Mouse (Mus musculus): Measurements from ENCODE around the gene Lmntd1.

Gene Lmntd1

DNA sequence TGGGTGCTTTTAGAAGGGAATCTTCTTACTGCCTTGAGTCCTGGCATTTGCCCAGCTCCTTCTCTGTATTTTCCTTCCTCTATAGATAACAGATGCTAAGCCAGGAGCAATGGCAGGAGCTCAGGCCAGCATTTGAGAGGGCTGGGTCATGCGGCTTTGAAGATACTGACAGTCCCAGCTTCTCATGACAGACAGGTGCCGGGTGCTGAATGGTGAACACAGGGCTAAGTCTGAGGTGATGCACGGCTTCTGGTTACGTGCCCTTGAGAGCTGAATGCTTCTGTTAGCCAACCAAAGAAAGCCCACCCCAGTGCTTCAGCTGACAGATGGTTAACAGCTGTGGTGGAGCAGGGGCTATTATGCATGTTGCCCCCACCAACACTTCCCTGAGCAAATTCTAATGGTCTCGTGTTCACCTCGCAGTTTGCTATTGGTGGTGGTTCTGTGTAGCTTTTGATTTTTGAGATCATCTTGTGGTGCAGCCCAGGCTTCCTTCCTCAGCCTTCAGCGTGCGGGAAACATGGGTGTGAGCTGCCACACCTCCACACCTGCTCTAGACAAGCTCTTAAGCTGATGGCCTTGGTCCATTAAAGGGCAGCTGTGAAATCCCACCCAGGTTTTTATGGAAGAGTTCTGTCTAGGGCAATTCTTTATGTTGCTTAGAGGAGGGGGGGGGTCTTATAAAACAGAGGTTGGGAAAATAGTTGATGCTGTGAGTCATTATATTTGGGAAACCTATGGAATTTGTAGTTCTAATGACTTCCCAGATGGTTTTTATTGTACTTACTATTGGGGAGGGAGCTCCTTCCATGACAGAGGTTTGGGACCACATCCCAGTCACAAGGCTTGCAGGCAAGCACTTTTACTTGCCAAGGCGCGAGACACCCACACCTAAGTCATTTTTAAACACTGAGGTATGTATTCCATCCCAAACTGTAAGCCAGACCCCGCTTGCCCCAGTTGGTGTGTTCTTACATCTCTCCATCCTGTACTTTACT is 181.1 kb downstream of the Lmntd1 start:
- DNase-seq = no peak

DNA sequence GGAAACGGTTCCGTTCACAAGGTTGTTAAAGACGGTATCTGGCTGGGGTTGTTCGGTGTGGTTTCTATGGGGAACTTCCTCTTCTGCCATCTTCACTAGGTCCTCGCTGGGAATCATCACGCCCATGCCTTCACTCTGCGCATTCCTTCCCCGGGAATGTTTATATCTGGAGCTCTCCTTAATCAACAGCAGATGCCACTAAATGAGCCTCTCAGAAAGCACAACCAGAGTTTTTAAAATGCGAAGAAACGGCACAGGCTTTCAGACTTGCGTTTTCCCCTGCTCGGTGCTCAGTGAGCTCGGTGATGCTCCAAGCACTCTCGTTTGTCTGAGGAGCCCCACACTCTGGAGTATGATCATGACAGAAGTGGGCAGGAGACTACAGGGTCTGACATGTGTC is 182.4 kb downstream of the Lmntd1 start:
- no peak for DNase-seq

DNA sequence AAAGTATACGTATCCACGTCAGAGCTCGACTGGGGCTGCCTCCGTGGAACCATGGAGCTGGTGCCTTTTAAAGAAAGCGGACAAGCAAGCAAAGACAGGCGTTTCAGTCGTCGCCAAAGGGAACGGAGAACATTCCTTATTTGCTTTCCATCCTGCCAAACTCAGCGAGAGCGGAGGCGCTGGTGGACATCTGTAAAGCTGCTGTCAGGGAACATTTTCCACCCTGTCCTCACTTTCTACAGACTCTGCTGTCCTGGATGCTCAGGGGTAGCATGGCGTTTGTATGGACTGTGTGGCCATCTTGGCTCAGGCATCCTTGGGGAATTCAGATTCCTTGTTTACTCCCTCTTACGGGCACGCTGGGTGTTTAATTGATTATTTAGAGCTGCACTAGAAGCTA is 186.7 kb downstream of the Lmntd1 start:
- DNase-seq = no peak

DNA sequence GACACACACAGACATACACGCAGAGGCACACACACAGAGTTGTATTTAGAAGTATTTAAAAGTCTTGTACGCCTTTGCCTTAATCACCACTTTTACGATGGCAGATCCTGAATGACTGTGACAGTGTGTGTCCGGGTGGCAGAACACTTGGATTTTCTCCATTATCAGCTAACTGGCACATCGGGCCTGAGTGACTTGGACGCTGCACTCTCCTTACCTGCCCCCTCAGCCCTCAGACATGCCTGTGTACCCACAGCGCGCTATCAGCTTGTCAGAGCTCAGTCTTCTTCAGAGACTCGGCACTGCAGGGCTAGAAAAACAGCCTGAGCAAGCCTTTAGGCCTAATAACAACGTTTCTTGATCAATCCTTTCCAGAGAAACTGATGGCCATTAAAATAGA is 187.6 kb downstream of the Lmntd1 start:
- DNase-seq = no peak

DNA sequence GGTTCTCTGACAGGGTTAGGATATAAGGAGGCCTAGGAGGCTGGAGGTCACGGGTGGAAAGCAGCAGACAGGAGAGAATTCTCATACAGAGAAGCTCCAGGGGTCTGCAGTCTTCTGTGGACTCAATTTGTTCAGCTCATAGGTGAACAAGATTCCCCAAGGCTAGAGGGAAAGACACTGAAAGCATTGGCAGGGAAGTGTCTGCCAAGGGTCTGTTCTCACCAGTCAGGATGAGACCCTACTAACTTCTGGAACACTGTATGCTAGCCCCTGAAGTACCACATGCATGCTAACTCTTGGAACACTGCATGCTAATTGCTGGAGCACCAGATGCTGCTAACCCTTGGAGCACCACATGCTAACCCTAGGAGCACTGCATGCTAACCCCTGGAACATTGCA is 190.0 kb downstream of the Lmntd1 start:
- no peak for DNase-seq

DNA sequence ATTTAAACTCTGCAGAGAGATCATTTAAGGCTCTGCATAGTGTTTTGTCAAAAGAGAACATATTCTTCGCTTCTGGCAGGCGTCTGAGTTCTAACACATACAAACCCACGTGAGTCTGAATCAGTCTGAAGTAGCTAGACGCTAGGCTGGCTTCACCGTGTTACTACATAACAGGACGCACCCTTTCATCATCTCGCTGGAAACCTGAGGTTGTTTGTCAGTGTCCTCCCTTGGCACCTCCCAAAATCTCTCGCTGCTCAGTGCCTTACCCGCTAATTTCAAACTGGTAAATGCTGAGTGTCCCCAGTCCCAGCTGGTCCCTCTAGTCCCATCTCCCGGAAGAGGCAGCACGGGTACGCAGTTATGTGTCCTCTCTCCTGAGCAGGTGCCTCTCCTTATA is 190.6 kb downstream of the Lmntd1 start:
- no peak for DNase-seq

DNA sequence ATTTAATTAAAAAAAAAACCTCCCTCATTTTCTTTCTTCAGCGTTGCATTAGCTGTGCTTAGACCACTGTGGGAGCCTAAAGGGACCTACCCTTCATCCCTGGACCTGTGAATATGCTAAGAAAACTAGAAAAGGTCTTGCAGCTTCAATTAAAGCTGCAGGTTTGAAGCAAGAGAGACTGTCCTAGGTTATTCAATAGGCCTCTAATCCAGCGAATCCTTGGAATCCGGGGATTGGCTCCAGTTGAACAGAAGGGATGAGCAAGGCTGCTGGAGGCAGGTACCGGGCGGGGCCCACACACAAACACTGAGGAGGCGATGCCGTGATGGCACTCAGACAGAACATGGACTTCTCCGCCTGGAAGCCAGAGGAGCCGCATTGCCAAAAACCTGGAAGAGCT is 192.5 kb downstream of the Lmntd1 start:
- no peak for DNase-seq

DNA sequence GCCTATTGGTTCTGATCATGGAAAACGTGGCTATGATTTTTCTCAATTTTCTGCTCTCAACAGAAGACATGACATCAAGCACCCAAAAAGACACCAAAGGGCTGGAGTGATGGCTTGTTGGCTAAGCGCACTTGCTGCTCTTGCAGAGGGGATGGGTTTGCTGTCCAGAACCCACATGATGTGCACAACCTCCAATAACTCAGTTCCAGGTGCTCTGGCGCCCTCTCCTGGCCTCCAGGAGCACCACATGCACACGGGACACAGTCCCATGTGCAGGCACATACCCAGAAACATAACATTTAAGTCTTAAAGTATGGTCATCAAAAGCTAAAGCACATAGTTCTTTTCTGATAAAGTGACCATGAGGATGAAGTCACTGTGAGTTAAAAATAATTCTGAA is 193.7 kb downstream of the Lmntd1 start:
- no peak for DNase-seq

DNA sequence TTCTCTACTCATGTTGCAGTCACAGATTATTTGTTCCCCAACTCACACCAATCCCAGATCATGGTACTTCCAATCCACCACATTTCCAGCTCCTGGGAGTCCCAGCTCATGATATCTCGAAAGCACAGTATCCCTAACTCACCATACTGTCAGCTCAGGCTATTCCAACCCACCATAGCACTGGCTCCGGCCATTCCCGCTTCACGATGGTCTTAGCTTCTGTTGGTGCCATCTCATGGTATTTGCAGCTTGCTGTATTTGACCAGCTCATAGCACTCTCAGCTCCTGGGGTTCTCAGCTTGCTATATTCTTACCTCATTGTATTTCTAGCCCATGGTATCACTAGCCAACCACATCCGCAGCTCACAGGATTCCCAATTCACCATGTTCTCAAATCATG is 195.3 kb downstream of the Lmntd1 start:
- no peak for DNase-seq

DNA sequence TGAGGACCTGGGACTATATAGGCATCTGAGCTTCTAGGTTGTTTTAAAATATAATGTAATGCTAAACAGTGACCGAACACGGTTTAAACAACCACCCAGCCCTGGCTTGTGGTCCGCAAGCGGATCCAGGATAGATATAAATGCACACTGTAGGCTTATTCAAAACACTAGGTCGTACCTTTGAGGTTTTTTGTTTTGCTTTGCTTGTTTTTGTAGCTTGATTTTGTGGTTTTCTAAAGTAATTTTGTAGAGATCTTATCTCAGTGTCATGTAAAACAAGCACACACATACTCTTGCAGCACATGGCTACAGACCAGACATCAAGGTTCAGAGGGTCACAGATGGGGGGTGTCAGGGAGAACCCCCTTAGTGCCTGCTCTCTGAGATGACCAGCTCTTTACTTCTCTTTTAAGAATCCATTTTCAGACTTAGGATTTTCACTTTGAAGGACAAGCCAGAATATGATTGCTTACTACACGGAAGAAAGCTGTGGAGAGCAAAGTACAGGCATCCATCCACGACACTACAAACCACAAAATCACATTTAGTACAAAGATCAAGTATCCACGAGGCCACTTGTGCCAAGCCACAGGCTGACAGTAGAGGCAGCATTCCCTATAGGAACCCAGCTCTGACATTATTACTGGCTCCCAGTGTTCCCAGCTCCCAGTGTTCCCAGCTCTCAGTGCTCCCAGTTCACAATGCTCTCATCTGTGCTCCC is 196.2 kb downstream of the Lmntd1 start:
- DNase-seq = no peak

DNA sequence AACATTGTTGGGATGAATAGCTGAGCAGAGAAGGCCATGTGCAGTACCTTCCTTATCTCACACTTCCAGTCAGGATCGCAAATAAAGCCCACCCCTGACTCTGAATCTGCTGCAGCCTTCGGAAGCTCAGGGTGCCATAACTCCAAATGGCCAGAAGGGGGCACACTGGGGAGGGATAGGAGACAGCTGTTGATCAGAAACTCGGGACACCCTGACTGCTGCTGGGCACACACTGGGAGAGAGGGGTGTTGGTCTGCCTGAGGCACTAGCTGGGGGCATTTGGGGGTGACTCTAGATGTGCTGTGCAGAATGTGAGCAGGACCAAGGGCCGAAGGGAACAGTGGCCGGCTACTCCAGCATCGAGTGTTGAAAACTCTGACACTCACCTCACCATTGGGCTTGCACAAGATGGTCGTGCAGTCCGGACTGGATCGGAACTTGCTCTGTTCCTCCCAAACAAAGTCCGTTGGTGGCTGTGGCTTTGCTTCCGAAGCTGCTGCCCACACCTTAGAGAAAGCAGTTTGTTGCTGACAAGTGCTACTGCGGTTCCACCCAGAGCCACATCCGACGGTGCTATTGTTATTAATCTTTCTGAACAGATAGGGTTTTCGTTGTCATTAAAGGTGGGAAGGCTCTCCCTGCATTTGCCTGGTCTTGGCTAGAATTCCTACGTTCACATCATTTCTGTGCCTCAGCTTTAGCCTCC is 197.0 kb downstream of the Lmntd1 start:
- DNase-seq = no peak

DNA sequence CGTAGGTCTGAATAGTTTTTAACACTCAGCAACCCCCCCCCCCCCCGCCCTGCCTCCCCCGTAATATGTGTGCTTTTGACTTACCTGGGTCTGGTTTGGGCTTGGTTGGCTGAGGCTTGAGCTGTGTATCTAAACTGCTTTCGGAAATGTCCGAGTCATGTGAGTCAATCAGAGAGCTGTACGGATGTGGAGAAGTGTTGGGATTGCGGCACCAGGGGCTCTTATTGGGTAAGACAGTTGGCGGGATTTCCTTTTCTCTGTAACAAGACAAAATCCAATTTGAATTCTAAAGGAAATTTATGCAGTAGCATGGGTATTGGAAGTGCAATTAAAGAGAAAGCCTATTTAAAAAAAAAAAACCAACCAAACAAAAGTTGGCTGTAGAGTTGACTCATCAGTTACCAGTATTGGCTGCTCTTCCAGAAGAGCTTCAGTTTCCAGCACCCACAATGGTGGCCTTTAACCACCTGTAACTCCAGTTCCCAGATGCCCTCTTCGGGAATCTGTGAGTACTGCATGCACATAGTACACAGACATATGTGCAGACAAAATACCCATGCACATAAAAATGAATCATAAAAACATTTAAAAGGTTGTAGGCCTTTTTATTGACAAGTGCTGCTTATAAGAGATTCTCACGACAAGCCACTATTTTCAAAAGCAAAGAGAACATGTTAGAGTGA is 209.6 kb downstream of the Lmntd1 start:
- no peak for DNase-seq

DNA sequence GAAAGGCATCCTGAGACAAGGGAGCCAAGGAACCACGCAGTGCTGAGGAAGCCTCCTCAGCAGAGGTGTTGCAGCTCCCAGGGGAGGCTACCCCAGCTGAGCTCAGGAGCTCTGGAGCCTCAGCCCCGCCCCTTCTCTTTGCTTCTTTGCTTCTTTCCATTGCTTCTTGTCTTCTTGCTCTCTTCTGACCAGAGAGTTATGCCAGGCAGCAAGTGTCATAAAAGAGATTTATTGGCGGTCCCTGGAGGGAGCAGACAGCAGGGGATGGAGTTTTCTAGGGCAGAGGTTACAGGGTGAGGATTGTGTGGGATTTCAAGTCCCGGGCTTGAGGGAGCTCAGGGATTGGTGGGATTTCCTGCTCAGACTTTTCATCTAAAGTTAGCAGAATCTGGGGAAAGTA is 213.0 kb downstream of the Lmntd1 start:
- no peak for DNase-seq

DNA sequence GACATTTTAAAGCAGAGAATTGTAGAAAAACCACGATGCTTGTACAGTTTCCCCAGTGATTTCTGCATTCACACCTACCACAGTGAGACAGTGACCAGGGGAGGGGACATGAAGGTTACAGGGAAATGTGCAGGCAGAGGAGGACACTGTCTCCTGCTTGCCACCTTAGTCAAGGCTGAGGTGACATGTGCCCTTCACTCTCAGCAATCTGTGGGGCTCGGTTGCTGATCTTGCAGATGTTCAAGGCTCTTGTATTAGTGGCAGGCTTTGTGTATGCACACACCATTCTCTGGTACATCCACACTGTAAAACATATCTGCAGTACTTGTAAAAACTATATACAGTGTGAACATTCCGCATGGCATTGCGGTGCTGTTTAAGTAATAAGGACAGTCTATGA is 216.2 kb downstream of the Lmntd1 start:
- DNase-seq = no peak

DNA sequence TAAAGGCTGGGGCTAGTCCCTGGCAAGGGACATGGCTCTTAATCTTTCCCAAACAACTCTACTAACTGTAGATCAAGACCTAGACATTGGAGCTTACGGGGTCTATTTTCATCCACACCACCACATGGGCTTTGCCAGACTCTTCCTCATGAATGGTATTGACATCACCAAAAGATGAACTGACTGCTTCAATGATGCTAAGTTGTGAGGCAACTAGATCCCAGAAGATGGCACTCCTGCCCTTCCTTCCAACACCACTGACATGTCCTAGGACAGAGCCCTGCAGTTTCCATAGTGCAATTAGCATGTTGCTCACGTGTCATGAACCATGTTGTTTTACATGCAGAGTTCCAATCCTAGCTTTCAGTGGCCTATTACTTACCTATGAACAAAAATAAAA is 217.6 kb downstream of the Lmntd1 start:
- no peak for DNase-seq

DNA sequence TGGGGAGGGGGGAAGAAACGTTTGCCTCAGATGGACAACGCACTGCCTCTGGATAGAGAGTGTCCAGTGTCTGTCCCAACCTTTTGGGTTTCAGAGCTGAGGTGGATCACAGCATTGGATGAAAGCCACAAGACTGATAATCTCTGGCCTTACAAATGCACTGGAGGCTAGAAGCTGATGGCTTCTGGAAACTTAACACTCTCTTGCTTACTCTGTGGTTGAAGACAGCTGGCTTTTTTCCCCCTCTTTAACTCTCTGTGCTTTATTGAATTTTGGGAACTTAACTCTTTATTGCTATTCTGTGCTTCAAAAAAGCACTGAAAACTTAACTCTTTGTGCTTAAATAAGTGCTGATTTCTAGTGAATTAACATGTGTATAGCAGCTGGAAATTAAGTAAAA is 223.7 kb downstream of the Lmntd1 start:
- no peak for DNase-seq

DNA sequence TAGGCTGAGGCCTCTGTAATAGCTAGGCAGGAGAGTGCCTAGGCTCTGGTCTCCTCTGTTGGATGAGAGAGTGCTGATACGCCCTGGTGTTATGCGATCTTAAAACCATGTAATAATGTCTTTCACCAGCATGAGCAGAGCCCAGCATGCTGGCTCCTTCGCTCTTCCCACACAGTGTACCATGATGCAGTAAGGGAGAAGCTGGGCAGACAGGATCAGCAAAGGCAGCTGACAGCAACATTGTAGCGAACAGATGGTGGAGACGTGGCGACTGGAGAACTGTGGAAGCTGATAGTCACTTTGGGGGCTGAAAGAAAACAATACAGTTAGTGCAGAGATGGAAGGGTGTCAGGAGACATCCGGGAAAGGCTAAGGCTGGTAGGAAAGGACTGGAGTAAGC is 224.2 kb downstream of the Lmntd1 start:
- DNase-seq = no peak

DNA sequence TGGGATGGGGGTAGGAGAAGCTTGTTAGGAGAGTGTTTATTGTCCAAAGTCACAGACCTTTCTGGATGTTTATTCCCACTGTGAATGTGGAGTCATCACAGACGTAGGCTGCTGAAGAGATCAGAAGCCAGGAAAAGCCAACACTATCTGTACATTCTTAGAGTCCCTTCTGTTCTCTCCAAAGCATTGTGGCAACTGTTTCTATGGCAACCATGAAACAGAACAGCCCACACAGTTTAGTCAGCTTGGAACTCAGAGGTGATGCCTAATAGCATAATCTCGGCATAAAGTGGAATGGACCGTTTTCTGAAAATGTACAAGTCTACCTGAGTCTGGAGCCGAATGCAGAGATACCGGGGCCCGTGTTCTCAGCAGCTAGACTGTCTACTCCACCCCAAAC is 226.7 kb downstream of the Lmntd1 start:
- no peak for DNase-seq

DNA sequence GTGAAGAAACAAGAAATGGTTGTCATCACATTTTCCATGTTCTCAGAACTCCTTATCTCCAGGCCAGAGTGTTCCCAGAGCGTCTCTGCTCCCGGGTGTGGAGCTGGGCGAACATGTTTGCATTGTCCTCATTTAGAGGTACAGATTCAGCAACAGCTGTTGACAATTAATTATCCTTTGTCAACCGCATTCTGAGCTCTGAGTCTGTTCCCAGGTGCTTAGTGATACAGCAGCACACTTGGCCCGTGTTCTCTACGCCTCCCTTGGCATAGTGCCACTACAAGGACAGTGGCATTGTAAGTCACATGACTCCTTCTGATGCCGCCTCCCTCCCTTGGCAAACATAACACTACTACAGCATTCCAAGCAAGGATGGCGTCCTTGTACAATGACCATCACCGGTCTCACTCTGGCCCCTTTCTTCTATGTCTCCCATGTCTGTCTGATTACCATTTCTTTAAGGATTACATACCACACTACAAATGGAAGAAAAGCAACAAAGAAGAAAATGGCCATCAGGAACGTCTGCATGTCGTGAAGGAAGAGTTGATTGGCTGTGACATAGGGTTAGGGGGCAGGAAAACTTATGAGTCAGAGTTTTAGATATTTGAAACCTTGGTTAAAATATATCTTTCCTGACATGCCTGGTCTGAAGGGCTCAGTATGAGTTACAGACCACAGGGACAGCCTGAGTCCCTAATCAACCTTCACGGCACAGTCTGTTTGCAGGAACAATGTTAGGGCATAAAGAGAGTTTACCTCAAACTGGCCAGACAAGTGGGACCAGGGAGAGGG is 231.3 kb downstream of the Lmntd1 start:
- DNase-seq = no peak

DNA sequence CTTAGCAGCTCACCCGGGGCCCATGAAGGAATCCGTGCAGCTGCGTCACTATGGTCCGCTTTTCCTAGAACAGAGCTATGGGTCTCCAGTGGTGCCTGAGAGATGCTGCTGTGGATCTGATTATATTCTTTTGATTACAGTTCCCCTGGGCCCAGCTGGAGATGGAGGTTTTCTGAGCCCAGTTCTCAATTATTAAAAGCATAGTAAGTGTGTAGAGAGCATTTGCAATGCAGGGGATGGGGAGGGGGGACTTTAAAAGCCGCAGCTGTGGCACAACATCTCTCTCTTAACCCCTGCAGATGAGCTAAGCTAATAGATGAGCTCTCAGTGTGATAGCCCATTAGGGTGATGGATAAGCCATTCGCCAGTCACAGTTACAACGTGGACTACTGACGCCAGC is 233.2 kb downstream of the Lmntd1 start:
- DNase-seq = no peak

DNA sequence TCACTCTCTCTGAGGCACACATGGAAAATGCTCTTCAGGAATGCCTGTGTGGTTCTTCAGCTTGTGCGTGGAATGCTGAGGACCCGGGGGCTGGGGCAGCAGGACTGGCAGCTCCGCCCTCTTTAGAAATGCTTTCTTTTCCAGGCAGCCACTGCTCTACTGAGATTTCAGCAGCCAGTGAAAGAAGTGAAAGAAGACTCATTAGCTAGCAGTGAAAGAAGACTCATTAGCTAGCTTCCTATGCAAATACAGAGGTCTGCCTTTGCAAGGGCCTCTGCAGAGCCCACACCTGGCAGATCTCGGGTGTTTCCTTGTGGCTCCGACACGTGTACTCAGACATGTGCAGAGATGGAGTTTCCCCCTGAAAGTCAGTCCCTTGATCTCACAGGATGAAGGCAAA is 234.9 kb downstream of the Lmntd1 start:
- no peak for DNase-seq

DNA sequence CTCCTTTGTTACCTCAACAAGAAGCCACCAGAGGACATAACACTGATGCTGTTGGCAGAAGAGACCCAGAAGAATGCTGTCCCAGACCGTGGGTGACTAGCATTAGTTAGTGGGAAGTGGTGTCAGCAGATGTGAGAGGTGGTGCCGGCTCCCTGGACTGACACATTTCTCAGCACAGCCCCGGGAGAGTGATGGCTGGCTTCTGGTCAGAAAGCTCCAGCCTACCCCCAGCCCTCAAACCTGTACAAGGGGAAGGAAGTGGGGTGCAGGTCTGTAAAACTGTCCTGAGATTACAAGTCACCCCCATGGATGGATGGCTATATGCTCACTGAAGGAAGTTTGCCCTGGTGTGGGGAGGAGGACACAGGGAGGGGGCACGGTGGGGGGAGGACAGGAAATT is 235.4 kb downstream of the Lmntd1 start:
- no peak for DNase-seq
